Mouse (Mus musculus) splenic B cell, adult 2 months (primary cell): ENCODE measurements around the gene Cyp1b1.

Source experiments
- DNase-seq: peaks from one replicate; pipeline ENCODE4 v3.0.0-alpha.2; 2011; ENCODE audit warnings: low read depth, low spot score
- H3K27me3 ChIP-seq: 2 replicates; pipeline ENCODE4 v1.6.1; 2012; ENCODE audit warnings: mild to moderate bottlenecking, low read length, moderate library complexity, mixed read lengths; ENCODE audit not compliant: control insufficient read depth, poor library complexity, insufficient read depth, severe bottlenecking
- H3K36me3 ChIP-seq: 2 replicates; pipeline ENCODE4 v1.6.1; 2012; ENCODE audit warnings: mild to moderate bottlenecking, low read length, moderate library complexity, mixed read lengths; ENCODE audit not compliant: control insufficient read depth, poor library complexity, insufficient read depth, severe bottlenecking

Gene Cyp1b1

GRCm38 (mm10) chr17:79714931-79715637, at the start of gene Cyp1b1:
Gene Cyp1b1 (minus strand): TSS chr17:79715061.
- Histone ChIP-seq H3K36me3 (no peaks in the 10 kb centered on the region), H3K27me3 (no peaks in the 10 kb centered on the region; the same call in 1 of the 2 replicates)
- DNase-seq: no peak

GRCm38 (mm10) chr17:79761841-79762240, 47.0 kb upstream of the Cyp1b1 start:
- Histone ChIP-seq H3K27me3 (no peaks in the 10 kb centered on the region), H3K36me3 (no peaks in the 10 kb centered on the region)
- DNase-seq: no peak

- Histone ChIP-seq H3K27me3 (no peaks in the 10 kb centered on the region), H3K36me3 (no peaks in the 10 kb centered on the region)
- no peak for DNase-seq
These were observed 39.0 kb upstream of the Cyp1b1 start for GRCm38 (mm10) chr17:79753831-79754230.

- Histone ChIP-seq H3K36me3 (no peaks in the 10 kb centered on the region), H3K27me3 (no peaks in the 10 kb centered on the region)
- DNase-seq: peak; percentile 18
These were observed 38.0 kb upstream of the Cyp1b1 start for GRCm38 (mm10) chr17:79752836-79753235.

- no peaks in the 10 kb centered on the region for H3K36me3 ChIP-seq
- no peak for DNase-seq
- no peaks in the 10 kb centered on the region for H3K27me3 ChIP-seq
These were observed 36.9 kb upstream of the Cyp1b1 start for GRCm38 (mm10) chr17:79751661-79752191.

GRCm38 (mm10) chr17:79749647-79750046, 34.8 kb upstream of the Cyp1b1 start:
- no peak for DNase-seq
- no peaks in the 10 kb centered on the region for H3K27me3 ChIP-seq
- no peaks in the 10 kb centered on the region for H3K36me3 ChIP-seq

GRCm38 (mm10) chr17:79746954-79747353, 32.1 kb upstream of the Cyp1b1 start:
- Histone ChIP-seq H3K36me3 (no peaks in the 10 kb centered on the region), H3K27me3 (no peaks in the 10 kb centered on the region)
- DNase-seq: no peak

GRCm38 (mm10) chr17:79746146-79746591, 31.3 kb upstream of the Cyp1b1 start:
- H3K36me3 ChIP-seq: no peaks in the 10 kb centered on the region
- DNase-seq: no peak
- no peaks in the 10 kb centered on the region for H3K27me3 ChIP-seq

- H3K36me3 ChIP-seq: no peaks in the 10 kb centered on the region
- DNase-seq: no peak
- no peaks in the 10 kb centered on the region for H3K27me3 ChIP-seq
These were observed 30.3 kb upstream of the Cyp1b1 start for GRCm38 (mm10) chr17:79745051-79745731.

- H3K27me3 ChIP-seq: no peaks in the 10 kb centered on the region
- H3K36me3 ChIP-seq: no peaks in the 10 kb centered on the region
- no peak for DNase-seq
These were observed 28.6 kb upstream of the Cyp1b1 start for GRCm38 (mm10) chr17:79743507-79743906.

- H3K27me3 ChIP-seq: no peaks in the 10 kb centered on the region
- DNase-seq: no peak
- H3K36me3 ChIP-seq: no peaks in the 10 kb centered on the region
These were observed 27.8 kb upstream of the Cyp1b1 start for GRCm38 (mm10) chr17:79742635-79743034.

GRCm38 (mm10) chr17:79738847-79739498, 24.1 kb upstream of the Cyp1b1 start:
- H3K36me3 ChIP-seq: no peaks in the 10 kb centered on the region
- no peak for DNase-seq
- no peaks in the 10 kb centered on the region for H3K27me3 ChIP-seq

GRCm38 (mm10) chr17:79737598-79737997, 22.7 kb upstream of the Cyp1b1 start:
- H3K36me3 ChIP-seq: no peaks in the 10 kb centered on the region
- no peaks in the 10 kb centered on the region for H3K27me3 ChIP-seq
- DNase-seq: no peak

GRCm38 (mm10) chr17:79733039-79733438, 18.2 kb upstream of the Cyp1b1 start:
- Histone ChIP-seq H3K27me3 (no peaks in the 10 kb centered on the region), H3K36me3 (no peaks in the 10 kb centered on the region)
- no peak for DNase-seq

GRCm38 (mm10) chr17:79730988-79731387, 16.1 kb upstream of the Cyp1b1 start:
- H3K27me3 ChIP-seq: no peaks in the 10 kb centered on the region
- H3K36me3 ChIP-seq: no peaks in the 10 kb centered on the region
- no peak for DNase-seq
